Mouse (Mus musculus) megakaryocyte, embryonic 14.5 days (primary cell): ENCODE results near the gene Vgll4. TPM values are rescaled to one million over a fixed set of nuclear protein-coding genes. Genes with fewer than 3 reads are reported as not detected.

Source experiments
- H3K27me3 ChIP-seq: replicated peaks from 2 replicates; pipeline ENCODE3; 2012; ENCODE audit warnings: inconsistent platforms
- H3K36me3 ChIP-seq: replicated peaks from 2 replicates; pipeline ENCODE3; 2012; ENCODE audit warnings: low read length, inconsistent platforms, mixed read lengths
- H3K4me1 ChIP-seq: 2 replicates; pipeline ENCODE4 v1.6.1; 2012; ENCODE audit warnings: inconsistent platforms
- H3K4me3 ChIP-seq: replicated peaks from 2 replicates; pipeline ENCODE3; 2012; ENCODE audit warnings: moderate library complexity, mild to moderate bottlenecking, inconsistent platforms
- H3K9me3 ChIP-seq: 2 replicates; pipeline ENCODE4 v1.6.1; 2012; ENCODE audit warnings: inconsistent platforms
- FLI1 ChIP-seq: IDR thresholded peaks from 2 replicates; pipeline ENCODE4 v1.6.1; 2012; ENCODE audit warnings: low read length, inconsistent platforms, mixed read lengths
- GATA1 ChIP-seq: IDR thresholded peaks from 3 replicates; pipeline ENCODE4 v1.6.1; 2012; ENCODE audit warnings: mixed read lengths, low read length, inconsistent platforms, borderline replicate concordance
- polyA plus RNA-seq: library from polyadenylated mRNA; stranded (reverse); fragments of >175 nt; gene quantifications from 2 replicates; pipeline ENCODE4 v1.2.3, GENCODE M21; 2012; ENCODE audit warnings: low replicate concordance; ENCODE audit not compliant: insufficient read depth

The Vgll4 gene
- polyA plus RNA-seq, 1 experiment: 30.5 TPM

DNA sequence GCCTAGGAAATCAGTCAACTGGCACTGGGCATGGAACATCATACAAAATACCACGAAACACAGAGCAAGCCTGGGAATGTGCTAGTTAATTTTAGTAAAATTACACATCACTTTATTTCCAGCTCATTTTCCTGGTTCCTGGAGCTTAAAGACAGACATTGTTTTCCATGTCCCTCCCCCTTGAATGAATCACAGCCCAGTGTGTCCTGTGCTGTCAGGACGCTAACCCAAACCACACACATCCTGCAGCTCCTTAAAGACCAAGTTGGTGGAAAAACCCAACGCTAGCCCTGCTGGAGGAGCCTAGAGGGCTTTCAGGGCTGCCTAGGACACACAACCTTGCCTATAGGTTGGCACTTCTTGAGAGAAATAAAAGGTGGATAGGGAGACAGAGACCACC is 103.7 kb downstream of the Vgll4 start:
- Histone ChIP-seq H3K4me3 (no peak overlapping the region), H3K9me3 (no peaks in the 10 kb centered on the region), H3K27me3 (no peaks in the 10 kb centered on the region), H3K36me3 (peaks cover 96% of the 10 kb centered on the region), H3K4me1 (peaks cover 89% of the 10 kb centered on the region)
- TF ChIP-seq GATA1: no peak

DNA sequence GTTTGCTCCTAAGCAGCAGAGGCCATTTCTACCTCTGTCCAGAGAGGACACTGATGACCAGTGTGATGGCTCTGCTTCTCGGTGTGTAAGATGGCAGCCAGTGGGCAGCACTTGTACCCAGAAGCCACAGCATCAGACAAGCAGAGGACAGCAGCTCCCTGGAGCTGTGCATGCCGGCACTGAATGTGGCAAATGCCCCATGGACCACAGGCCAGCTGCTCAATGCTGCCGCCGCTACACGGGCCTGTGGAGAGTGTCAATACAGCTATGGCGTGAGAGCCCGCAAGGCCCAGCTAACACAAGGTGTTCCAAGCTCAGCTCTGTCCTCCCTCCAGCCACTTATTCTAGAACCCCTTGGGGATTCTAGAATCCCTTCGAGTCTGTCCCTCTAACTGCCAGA is 105.4 kb downstream of the Vgll4 start:
- no peaks in the 10 kb centered on the region for H3K27me3 ChIP-seq
- H3K4me3 ChIP-seq: no peak overlapping the region
- H3K36me3 ChIP-seq: peaks cover 96% of the 10 kb centered on the region
- no peak for TF ChIP-seq FLI1
- TF ChIP-seq GATA1: no peak
- H3K9me3 ChIP-seq: no peaks in the 10 kb centered on the region
- peaks cover 81% of the 10 kb centered on the region for H3K4me1 ChIP-seq

DNA sequence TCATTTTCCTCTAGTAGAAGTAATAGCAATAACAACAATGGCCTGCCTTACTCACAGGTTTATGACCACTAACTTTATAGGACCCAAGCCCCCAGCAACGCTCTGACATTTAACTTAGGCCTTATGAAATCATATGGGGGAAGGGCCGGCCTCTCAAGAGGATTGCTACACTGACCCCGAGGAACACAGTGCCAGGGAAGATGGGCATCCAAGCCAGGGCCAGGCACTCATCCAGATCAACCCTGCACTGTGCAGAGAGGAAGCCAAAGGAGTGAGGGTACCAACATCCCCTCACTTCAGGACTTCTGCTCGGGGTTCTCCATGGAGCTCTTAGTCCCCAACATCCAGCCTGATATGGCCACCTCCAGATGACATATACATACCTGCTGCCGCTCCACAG is 106.3 kb downstream of the Vgll4 start:
- TF ChIP-seq FLI1 (no peak), GATA1 (no peak)
- peaks cover 96% of the 10 kb centered on the region for H3K36me3 ChIP-seq
- H3K4me3 ChIP-seq: no peak overlapping the region
- H3K27me3 ChIP-seq: no peaks in the 10 kb centered on the region
- H3K9me3 ChIP-seq: no peaks in the 10 kb centered on the region
- H3K4me1 ChIP-seq: peaks cover 81% of the 10 kb centered on the region

DNA sequence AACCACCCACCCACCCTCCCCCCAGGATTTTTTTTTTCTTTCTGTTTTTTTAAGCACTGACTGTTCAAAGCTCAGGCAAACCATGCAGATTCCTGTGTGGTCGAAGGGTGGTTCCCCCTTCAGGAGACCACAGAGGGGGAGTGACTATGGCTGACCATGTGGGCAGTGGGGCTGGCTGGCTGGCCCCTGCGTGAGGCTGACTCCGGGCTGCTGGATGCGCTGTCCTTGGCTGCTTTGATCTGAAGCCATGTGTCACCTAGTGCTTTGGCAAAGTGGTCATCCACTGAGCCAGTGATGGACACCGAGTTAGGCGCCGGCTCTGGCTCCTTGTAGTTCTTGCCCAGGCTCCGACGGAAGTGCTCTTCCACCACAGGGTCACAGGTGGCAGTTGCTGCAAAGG is 107.7 kb downstream of the Vgll4 start:
- peaks cover 96% of the 10 kb centered on the region for H3K36me3 ChIP-seq
- H3K27me3 ChIP-seq: no peaks in the 10 kb centered on the region
- TF ChIP-seq GATA1 (no peak), FLI1 (no peak)
- peaks cover 81% of the 10 kb centered on the region for H3K4me1 ChIP-seq
- H3K9me3 ChIP-seq: no peaks in the 10 kb centered on the region
- no peak overlapping the region for H3K4me3 ChIP-seq

DNA sequence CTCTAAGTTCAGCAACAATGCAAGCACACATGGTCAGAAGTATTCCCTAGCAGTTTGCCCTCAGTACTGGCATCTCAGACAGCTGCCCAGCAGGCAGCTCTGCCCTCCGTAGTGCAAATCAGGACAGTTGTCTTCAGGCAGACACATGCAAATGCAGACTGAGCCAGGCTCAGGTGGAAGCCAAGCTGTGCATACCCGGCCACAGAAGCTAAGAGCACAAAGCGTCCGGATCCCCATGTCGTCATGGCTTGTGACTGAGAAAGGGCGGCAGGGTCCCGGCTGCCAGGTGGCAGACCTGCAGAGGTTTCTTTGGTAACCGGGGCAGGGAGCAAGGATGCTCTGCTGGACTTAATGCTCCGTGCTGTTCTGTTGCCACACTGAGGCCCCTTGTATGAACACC is 108.2 kb downstream of the Vgll4 start:
- H3K27me3 ChIP-seq: no peaks in the 10 kb centered on the region
- no peak for TF ChIP-seq GATA1
- no peak for TF ChIP-seq FLI1
- peaks cover 79% of the 10 kb centered on the region for H3K4me1 ChIP-seq
- H3K4me3 ChIP-seq: no peak overlapping the region
- peaks cover 96% of the 10 kb centered on the region for H3K36me3 ChIP-seq
- no peaks in the 10 kb centered on the region for H3K9me3 ChIP-seq

DNA sequence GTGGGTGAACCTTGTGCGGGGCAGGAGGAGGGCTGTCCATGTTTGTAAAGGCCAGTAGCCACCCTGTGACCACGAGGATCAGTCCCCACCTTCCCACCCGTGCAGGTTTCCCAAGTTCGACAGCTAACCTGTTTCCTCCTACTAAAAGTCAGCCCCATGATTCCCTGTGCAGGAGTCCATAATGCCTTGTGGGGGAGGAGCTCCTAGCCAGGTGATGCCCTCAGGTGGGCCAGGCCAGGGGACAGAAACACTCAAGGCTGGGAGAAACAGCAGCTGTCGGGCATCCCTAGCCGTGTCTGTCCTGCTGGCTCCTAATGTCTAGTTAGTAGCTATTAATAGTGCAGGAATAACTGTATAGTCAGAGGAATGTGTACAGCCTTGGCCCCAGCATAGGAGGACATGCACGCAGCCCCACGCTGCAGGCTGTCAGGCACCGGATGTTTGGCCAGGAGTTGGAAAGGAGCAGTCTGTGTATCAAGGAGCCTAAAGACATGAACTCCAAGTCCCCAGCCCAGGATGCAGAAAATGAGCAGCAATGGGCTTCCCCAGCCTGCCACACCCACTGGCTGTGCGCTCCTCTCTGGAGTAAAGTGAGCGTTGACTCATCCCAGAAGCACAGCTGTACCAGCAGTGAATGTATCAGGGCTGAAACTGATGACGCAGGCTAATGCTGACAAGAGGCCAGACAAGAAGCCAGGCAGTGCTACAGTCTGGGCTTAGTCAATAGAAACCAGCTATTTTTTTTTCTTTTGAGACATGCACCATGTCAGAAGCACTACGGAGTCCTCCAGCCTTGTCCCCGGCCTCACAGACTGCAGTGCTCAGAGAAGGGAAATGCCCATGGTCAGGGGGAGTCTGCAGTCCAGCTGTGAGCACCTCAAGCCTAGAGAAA is 108.9 kb downstream of the Vgll4 start:
- no peaks in the 10 kb centered on the region for H3K27me3 ChIP-seq
- peaks cover 77% of the 10 kb centered on the region for H3K4me1 ChIP-seq
- no peak for TF ChIP-seq FLI1
- no peak for TF ChIP-seq GATA1
- no peak overlapping the region for H3K4me3 ChIP-seq
- H3K36me3 ChIP-seq: peaks cover 96% of the 10 kb centered on the region
- no peaks in the 10 kb centered on the region for H3K9me3 ChIP-seq

DNA sequence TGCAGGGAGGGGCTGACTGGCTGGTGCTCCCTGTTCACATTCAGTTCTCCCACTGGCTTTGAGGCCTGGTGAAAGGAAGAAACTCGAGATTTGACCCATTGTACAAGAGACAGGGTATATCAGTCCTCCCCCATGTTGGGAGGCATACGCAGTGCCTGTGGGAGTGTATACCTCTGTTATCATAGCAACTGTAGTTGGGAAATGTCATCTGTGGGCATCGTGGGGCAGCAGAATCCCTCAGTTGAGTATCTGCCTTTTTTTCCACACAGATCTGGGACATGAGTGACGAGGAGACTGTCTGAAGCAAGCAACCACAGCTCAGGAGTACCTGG is 111.1 kb downstream of the Vgll4 start:
- no peak for TF ChIP-seq GATA1
- TF ChIP-seq FLI1: no peak
- Histone ChIP-seq H3K9me3 (no peaks in the 10 kb centered on the region), H3K4me1 (peaks cover 80% of the 10 kb centered on the region), H3K27me3 (no peaks in the 10 kb centered on the region), H3K4me3 (no peak overlapping the region), H3K36me3 (peaks cover 84% of the 10 kb centered on the region)

DNA sequence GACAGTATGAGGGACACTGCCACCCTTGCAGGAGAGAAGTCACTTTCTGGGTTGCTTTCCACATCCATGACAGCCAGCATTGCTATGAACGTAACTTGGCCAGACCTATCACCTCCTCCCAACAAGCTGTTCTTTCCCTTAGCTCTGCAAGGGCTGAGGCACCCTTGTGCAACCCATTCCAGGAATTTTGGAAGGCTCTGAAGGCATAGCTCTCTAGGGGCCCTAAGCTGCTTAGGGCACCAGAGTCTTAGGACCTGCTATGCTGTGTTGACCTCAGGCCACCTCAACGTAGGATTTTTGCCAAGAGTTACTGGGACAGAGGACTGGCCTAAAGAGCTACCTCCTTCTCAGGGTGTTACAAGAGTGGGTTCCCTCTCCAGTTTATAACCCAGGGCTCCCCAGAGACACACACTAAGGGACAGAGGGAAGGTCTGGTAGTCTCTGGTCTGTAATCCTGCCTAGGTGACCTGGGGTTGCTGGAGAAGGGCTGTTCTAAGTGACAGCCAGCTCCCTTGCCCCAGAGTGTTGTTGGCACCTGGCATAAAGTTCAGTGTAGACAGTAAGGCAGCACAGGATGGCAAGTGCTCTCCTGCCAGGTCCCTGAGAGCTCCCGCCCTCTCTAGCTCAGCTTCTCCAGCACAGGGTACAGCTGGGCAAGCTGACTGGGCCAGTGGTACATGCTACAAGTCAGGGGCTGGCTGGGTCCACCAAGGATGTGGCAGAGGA is 111.6 kb downstream of the Vgll4 start:
- no peaks in the 10 kb centered on the region for H3K27me3 ChIP-seq
- no peak overlapping the region for H3K4me3 ChIP-seq
- no peaks in the 10 kb centered on the region for H3K9me3 ChIP-seq
- H3K4me1 ChIP-seq: peaks cover 77% of the 10 kb centered on the region
- no peak for TF ChIP-seq GATA1
- no peak for TF ChIP-seq FLI1
- peaks cover 79% of the 10 kb centered on the region for H3K36me3 ChIP-seq

DNA sequence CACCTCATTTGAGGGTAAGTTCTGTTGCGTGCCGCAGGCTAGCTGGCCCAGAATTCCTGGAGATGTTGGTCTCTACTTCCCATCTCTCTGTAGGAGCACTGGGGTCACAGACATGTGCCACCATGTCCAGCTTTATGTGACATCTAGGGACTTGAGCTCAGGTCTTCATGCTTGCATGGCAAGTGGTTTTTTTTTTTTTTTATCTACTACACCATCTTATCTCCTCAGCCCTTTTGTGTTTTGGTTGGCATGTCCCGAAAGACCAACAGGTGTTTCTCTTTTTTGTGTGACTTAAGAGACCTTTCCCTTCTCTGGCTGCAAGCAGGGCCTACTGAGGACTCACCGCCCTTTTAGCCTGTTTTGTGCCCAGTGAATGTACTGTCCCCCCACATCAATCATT is 113.3 kb downstream of the Vgll4 start:
- TF ChIP-seq FLI1: no peak
- TF ChIP-seq GATA1: no peak
- Histone ChIP-seq H3K36me3 (peaks cover 62% of the 10 kb centered on the region), H3K4me3 (no peak overlapping the region), H3K4me1 (peaks cover 77% of the 10 kb centered on the region), H3K27me3 (no peaks in the 10 kb centered on the region), H3K9me3 (no peaks in the 10 kb centered on the region)

DNA sequence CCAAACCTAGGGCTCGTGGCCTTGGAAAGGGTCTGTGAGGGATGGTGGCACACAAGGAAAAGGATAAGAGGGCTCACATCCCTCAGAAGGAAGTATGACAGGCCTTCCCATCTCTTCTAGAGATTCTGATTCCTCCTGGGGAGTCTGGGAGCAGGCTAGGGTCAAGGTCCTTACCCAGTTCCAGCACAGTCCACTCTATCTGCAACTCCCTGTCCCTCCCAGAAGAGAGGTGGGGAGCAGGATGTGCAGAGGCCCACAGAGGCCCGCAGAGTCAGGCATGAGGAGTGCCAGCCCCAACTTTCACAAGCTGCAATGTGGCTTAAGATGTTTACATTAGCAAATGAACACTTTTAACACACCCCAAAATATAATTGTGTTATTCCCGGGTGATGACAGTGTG is 114.2 kb downstream of the Vgll4 start:
- Histone ChIP-seq H3K36me3 (peaks cover 54% of the 10 kb centered on the region), H3K9me3 (no peaks in the 10 kb centered on the region), H3K4me1 (peaks cover 76% of the 10 kb centered on the region), H3K27me3 (no peaks in the 10 kb centered on the region), H3K4me3 (no peak overlapping the region)
- TF ChIP-seq GATA1 (no peak), FLI1 (no peak)
